Mouse (Mus musculus) natural killer cell, adult 2 months (primary cell): ENCODE measurements at regions not wholly inside any gene's neighbourhood (a gene's known extent, or its start where the extent isn't known, plus 50 kb on each side); places are given as distances from the start of the nearest gene placed in this dataset.

Experiments used
- DNase-seq, 2 experiments: peaks; one replicate each; pipeline ENCODE4 v3.0.0; 2022; ENCODE audit warnings: low spot score in 2 of 2

GRCm38 (mm10) chr15:36919209-36919608 lies 88.4 kb downstream of the Zfp706 start:
- no peak for DNase-seq

GRCm38 (mm10) chr15:36916998-36917397 lies 90.6 kb downstream of the Zfp706 start:
- DNase-seq: no peak

- no peak for DNase-seq
These were observed 93.1 kb downstream of the Zfp706 start for GRCm38 (mm10) chr15:36914239-36915100.

- DNase-seq: no peak
These were observed 94.3 kb downstream of the Zfp706 start for GRCm38 (mm10) chr15:36913308-36913707.

- no peak for DNase-seq
These were observed 97.3 kb downstream of the Zfp706 start for GRCm38 (mm10) chr15:36910272-36910671.

GRCm38 (mm10) chr15:36909494-36909893 lies 98.1 kb downstream of the Zfp706 start:
- DNase-seq: no peak

GRCm38 (mm10) chr15:36906789-36907188 lies 100.8 kb downstream of the Zfp706 start:
- DNase-seq: no peak

GRCm38 (mm10) chr15:36906052-36906451 lies 101.5 kb downstream of the Zfp706 start:
- DNase-seq: no peak

GRCm38 (mm10) chr15:36903922-36904321 lies 103.7 kb downstream of the Zfp706 start:
- DNase-seq: no peak

- DNase-seq: no peak
These were observed 104.3 kb downstream of the Zfp706 start for GRCm38 (mm10) chr15:36903309-36903708.

- DNase-seq: peak in 1 of 2 experiments; percentile 5
These were observed 105.7 kb downstream of the Zfp706 start for GRCm38 (mm10) chr15:36901830-36902285.

GRCm38 (mm10) chr15:36901350-36901749 lies 106.2 kb downstream of the Zfp706 start:
- DNase-seq: no peak

GRCm38 (mm10) chr15:36900940-36901339 lies 106.6 kb downstream of the Zfp706 start:
- no peak for DNase-seq

GRCm38 (mm10) chr15:36899882-36900281 lies 107.7 kb downstream of the Zfp706 start:
- DNase-seq: no peak

GRCm38 (mm10) chr15:36898857-36899523 lies 108.6 kb downstream of the Zfp706 start:
- DNase-seq: no peak

- DNase-seq: no peak
These were observed 109.2 kb downstream of the Zfp706 start for GRCm38 (mm10) chr15:36898326-36898725.

GRCm38 (mm10) chr15:36896265-36896664 lies 111.3 kb downstream of the Zfp706 start:
- DNase-seq: no peak

- no peak for DNase-seq
These were observed 112.5 kb downstream of the Zfp706 start for GRCm38 (mm10) chr15:36895031-36895430.

- no peak for DNase-seq
These were observed 114.1 kb downstream of the Zfp706 start for GRCm38 (mm10) chr15:36893407-36893969.

- no peak for DNase-seq
These were observed 114.9 kb downstream of the Zfp706 start for GRCm38 (mm10) chr15:36892576-36893205.

- DNase-seq: no peak
These were observed 115.7 kb downstream of the Zfp706 start for GRCm38 (mm10) chr15:36891851-36892250.

GRCm38 (mm10) chr15:36891296-36891695 lies 116.3 kb downstream of the Zfp706 start:
- no peak for DNase-seq
